In the genomic region with DNA sequence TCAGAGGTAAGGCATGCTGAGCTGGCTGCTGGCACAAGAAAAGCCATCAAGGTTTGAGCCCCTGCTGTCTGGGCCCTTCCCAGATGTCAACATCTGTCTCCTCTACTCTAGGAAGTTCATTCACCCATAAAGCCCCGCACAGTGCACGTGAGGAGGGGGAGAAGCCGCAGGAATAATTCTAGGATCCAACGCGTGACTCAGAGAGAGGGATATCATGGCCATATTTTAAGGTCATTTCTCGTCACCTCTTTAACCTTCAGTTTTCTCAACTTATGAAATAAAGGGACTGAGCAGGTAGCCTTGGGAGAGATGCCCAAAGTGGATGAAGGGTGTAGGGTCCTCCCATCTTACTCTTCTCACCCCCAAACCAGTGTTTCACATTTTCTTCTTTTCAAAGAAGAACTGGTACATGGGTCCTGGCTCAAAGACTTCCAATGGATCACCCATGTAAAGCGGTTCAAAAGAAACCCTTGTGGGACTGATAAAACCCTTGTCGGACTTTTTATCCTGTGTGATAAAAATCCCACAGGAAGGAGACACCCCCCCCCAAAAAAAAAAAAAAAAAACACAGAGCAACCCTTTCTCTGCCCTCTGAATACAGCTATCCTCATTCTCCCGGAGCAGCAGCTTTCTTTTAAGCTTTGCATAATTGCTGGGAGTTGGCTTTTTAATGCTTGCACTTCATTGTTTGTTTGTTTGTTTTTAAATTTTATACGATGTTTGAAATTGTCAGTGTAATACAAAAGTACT, we compare ENCODE assay signal across 12 mouse cellular contexts. TPM values are rescaled to one million over a fixed set of nuclear protein-coding genes. Genes with fewer than 3 reads are reported as not detected.
DNase-seq lines count a peak whose midpoint lies in the region; ATAC-seq and TF ChIP-seq lines count a peak whose summit lies in the region.
"Had no signal": no experiment of that assay in that cellular context is flagged by ENCODE, and none has a peak within 500 bp of the region (broad histone marks: within the 10 kb centered on the region; RNA-seq: fewer than 3 reads in every experiment).

No protein-coding gene starts in this region.

- peaks cover 95% of the 10 kb centered on the region for H3K79me2 ChIP-seq in macrophage (ENCODE audit: inconsistent target)

- H3K4me3 ChIP-seq in intestine, postnatal 0 days (ENCODE audit: low read depth, low read length): peak overlapping the region; percentile 85; the same call in 1 of the 2 replicates
- no peak overlapping the region for H3K4me3 ChIP-seq in intestine, embryonic 16.5 days (ENCODE audit: low read length)
- H3K4me3 ChIP-seq in macrophage (ENCODE audit: inconsistent target): peak overlapping the region; percentile 36; the same call in 1 of the 2 replicates

- H3K9me3 ChIP-seq in intestine, postnatal 0 days (ENCODE audit: control insufficient read depth): no peaks in the 10 kb centered on the region
- H3K9me3 ChIP-seq in intestine, embryonic 16.5 days (ENCODE audit: control insufficient read depth, low read length): no peaks in the 10 kb centered on the region

- no peak overlapping the region for H3K9ac ChIP-seq in intestine, postnatal 0 days (ENCODE audit: low read depth, low read length)
- H3K9ac ChIP-seq in intestine, embryonic 16.5 days (ENCODE audit: low read depth, low read length): no peak overlapping the region

- no peaks in the 10 kb centered on the region for H3K27me3 ChIP-seq in intestine, postnatal 0 days (replicated peaks; ENCODE audit: control insufficient read depth, insufficient read depth, low read length)
- H3K27me3 ChIP-seq in intestine, embryonic 16.5 days (replicated peaks; ENCODE audit: control insufficient read depth, insufficient read depth, low read length): no peaks in the 10 kb centered on the region

- peak overlapping the region; percentile 87; the same call in 1 of the 2 replicates for H3K4me2 ChIP-seq in intestine, postnatal 0 days (replicated peaks; ENCODE audit: low read depth)
- H3K4me2 ChIP-seq in intestine, embryonic 16.5 days (ENCODE audit: low read depth, low read length): no peak overlapping the region

- no peak for ATAC-seq in intestine, postnatal 0 days
- ATAC-seq in intestine, embryonic 16.5 days: no peak

- peaks cover 10% of the 10 kb centered on the region; the same call in 1 of the 2 replicates for H3K36me3 ChIP-seq in intestine, postnatal 0 days (ENCODE audit: control insufficient read depth, insufficient read depth)
- H3K36me3 ChIP-seq in intestine, embryonic 16.5 days (ENCODE audit: control insufficient read depth, insufficient read depth, low read length): no peaks in the 10 kb centered on the region
- H3K36me3 ChIP-seq in macrophage (ENCODE audit: inconsistent target): peaks cover 44% of the 10 kb centered on the region

- TF ChIP-seq CTCF in intestine, postnatal 0 days (IDR thresholded peaks at IDR 0.05; ENCODE audit: low read depth): no peak

- 79% methylated on average over 10 of the region's 10 CpGs for WGBS in intestine, postnatal 0 days
- 81% methylated on average over 10 of the region's 10 CpGs for WGBS in intestine, embryonic 16.5 days
- 81% methylated on average over 9 of the region's 10 CpGs for WGBS in macrophage (ENCODE audit: missing documents)

- DNase-seq in adrenal gland, adult 2 months: peak; percentile 65
- DNase-seq in adrenal gland, postnatal 14 days: no peak
- peak; percentile 4 for DNase-seq in retina, embryonic 14.5 days (ENCODE audit: low spot score)
- no peak for DNase-seq in retina, postnatal 1 day
- no peak for DNase-seq in yolk sac, embryonic 10.5 days (ENCODE audit: low spot score)
- DNase-seq: cerebellum, adult 11-12 months had no signal

- 0 out of 2 replicates have a peak, but pooled peaks cover 3% of the 10 kb centered on the region for H3K4me1 ChIP-seq in intestine, postnatal 0 days (replicated peaks; ENCODE audit: control insufficient read depth, insufficient read depth, low read length)
- H3K4me1 ChIP-seq in intestine, embryonic 16.5 days (ENCODE audit: control insufficient read depth, insufficient read depth, low read length): peaks cover 19% of the 10 kb centered on the region

- no peak overlapping the region for H3K27ac ChIP-seq in intestine, postnatal 0 days (ENCODE audit: low read depth, low read length)
- no peak overlapping the region for H3K27ac ChIP-seq in intestine, embryonic 16.5 days (ENCODE audit: low read length)
- peak overlapping the region; percentile 96 for H3K27ac ChIP-seq in macrophage

RNA-seq across cellular contexts. Expression of a gene that starts 1.0 kb away (rescaled TPM):
- 100 to 1,000 TPM; 255 to 258 TPM for total RNA-seq in adrenal gland, adult 2 months (2021)
- polyA plus RNA-seq in adrenal gland, adult 2 months (2012; rRNA removed): 97.1 and 107 TPM in 2 replicates
- total RNA-seq in adrenal gland, postnatal 14 days (2021): 105 and 106 TPM in 2 replicates
- 123 and 124 TPM in 2 replicates for polyA plus RNA-seq in intestine, postnatal 0 days (2015; fragmentation: Nextera tagmentation; extraction: Ambion mirVana)
- 103 and 120 TPM in 2 replicates for polyA plus RNA-seq in intestine, embryonic 16.5 days (2015; fragmentation: Nextera tagmentation; extraction: Ambion mirVana)
- 100 to 1,000 TPM; 195 to 513 (median 266) TPM for total RNA-seq in macrophage (2018; cell fraction: chromatin; rRNA removed)
- total RNA-seq in macrophage (2018; cell fraction: cytosol; rRNA removed): 100 to 1,000 TPM; 302 to 435 (median 372) TPM
- 100 to 1,000 TPM; 321 to 683 (median 404) TPM for total RNA-seq in macrophage (2018; cell fraction: nucleus; rRNA removed)
- 357 to 533 TPM (median 380 TPM) in 3 replicates for polyA plus RNA-seq in macrophage (2018)

RNA-seq across cellular contexts. Expression of a gene that starts 13.5 kb away (rescaled TPM):
- total RNA-seq in adrenal gland, adult 2 months (2021): under 1 TPM in 1 of 2 experiments, not detected in 1; 0.69 TPM
- not detected in 2 replicates for polyA plus RNA-seq in adrenal gland, adult 2 months (2012; rRNA removed)
- total RNA-seq in adrenal gland, postnatal 14 days (2021): 0.59 TPM in 1 of 2 replicates, not detected in the other
- polyA plus RNA-seq in intestine, postnatal 0 days (2015; fragmentation: Nextera tagmentation; extraction: Ambion mirVana): not detected in 2 replicates
- not detected in 2 replicates for polyA plus RNA-seq in intestine, embryonic 16.5 days (2015; fragmentation: Nextera tagmentation; extraction: Ambion mirVana)
- total RNA-seq in macrophage (2018; cell fraction: chromatin; rRNA removed): not detected
- total RNA-seq in macrophage (2018; cell fraction: cytosol; rRNA removed): under 1 TPM in 8 of 26 experiments, not detected in 18; 0.23 to 0.80 (median 0.37) TPM
- total RNA-seq in macrophage (2018; cell fraction: nucleus; rRNA removed): 1 to 10 TPM in 1 of 26 experiments, not detected in 25; 1.6 TPM
- polyA plus RNA-seq in macrophage (2018): not detected in 3 replicates
- polyA plus RNA-seq: heart, embryonic 11.5 days; liver, adult 2 months; midbrain, embryonic 11.5 days had no signal

RNA-seq across cellular contexts. Expression of a gene that starts 32.4 kb away (rescaled TPM):
- 100 to 1,000 TPM; 112 to 134 TPM for total RNA-seq in adrenal gland, adult 2 months (2021)
- polyA plus RNA-seq in adrenal gland, adult 2 months (2012; rRNA removed): 225 and 282 TPM in 2 replicates
- 83.9 and 86.1 TPM in 2 replicates for total RNA-seq in adrenal gland, postnatal 14 days (2021)
- polyA plus RNA-seq in intestine, postnatal 0 days (2015; fragmentation: Nextera tagmentation; extraction: Ambion mirVana): 68.4 and 75.5 TPM in 2 replicates
- polyA plus RNA-seq in intestine, embryonic 16.5 days (2015; fragmentation: Nextera tagmentation; extraction: Ambion mirVana): 45.1 and 45.7 TPM in 2 replicates
- 100 to 1,000 TPM; 154 to 353 (median 191) TPM for total RNA-seq in macrophage (2018; cell fraction: chromatin; rRNA removed)
- total RNA-seq in macrophage (2018; cell fraction: cytosol; rRNA removed): 100 to 1,000 TPM; 175 to 241 (median 207) TPM
- 100 to 1,000 TPM; 188 to 308 (median 236) TPM for total RNA-seq in macrophage (2018; cell fraction: nucleus; rRNA removed)
- 183 to 327 TPM (median 193 TPM) in 3 replicates for polyA plus RNA-seq in macrophage (2018)

Comparison
In these comparisons a context has a peak if more than half of its experiments do, and no peak if none do; other contexts are left out.
1. DNase-seq: peak in adrenal gland, adult 2 months (single experiment) and retina, embryonic 14.5 days (single experiment); none in adrenal gland, postnatal 14 days (single experiment), retina, postnatal 1 day (single experiment) and yolk sac, embryonic 10.5 days (single experiment).